Mouse (Mus musculus): ENCODE measurements around the gene Ppp4r3a.
"Not testable (repeated sequence)": the region's sequence is repeated elsewhere in the genome, so short reads cannot be mapped to it uniquely, and the experiment has no call there.

Gene Ppp4r3a

DNA sequence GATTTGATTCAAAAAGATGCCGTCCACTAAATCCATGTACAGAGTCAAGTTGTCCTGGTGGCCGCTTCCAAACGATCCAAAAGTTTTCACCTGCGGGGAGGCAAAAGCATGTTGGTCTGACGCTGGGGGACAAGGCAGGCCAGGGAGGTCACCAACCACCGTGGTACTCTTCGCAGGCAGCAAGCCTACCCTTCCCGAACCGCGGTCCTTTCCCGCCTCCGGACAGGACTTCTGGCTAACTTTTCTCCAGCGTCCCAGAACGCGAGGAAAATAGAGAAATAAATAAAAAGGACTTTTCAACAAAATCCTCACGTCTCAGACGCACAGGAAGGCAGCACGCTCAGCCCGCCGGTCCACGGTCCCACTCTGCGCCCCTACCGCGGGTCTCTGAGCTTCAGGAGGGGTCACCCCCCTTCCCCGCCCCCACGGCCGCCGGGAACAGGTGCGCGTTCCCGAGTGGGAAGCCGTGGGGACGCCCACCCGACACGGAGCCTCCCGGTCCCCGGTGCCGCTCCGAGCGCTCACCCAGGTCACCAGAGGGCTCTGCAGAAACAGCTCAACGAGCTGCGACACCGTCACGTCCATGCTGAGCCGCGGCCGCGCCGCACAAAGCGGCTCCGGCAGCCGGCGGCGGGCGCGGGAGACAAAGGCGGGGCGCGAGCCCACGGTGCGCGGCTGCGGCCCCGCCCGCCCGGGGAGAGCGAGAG is 55.1 kb downstream of the Ppp4r3a start:
- peak; percentile 80 for DNase-seq

GRCm38 (mm10) chr12:101027451-101028246 is 55.9 kb downstream of the Ppp4r3a start:
- DNase-seq: peak; percentile 62

DNA sequence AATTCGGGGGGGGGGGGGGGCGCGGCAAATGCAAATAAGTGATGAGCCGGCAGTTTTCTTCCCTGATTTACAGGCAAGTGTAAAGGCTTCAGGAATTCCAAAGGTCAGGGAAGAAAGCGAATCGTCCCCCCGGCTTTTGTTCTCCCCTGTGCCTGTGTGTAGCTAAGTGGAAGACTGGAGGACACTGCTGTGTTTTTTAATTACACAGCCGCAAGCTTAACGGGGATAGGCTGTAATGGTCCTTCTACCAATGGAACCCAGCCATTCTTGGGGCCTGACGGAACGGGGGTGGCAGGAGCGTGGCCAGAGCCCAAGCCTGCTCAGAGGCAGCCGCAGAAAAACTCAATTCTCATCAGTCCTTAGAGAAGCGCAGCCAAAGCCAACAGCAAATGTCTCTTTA is 56.6 kb downstream of the Ppp4r3a start:
- no peak for DNase-seq

DNA sequence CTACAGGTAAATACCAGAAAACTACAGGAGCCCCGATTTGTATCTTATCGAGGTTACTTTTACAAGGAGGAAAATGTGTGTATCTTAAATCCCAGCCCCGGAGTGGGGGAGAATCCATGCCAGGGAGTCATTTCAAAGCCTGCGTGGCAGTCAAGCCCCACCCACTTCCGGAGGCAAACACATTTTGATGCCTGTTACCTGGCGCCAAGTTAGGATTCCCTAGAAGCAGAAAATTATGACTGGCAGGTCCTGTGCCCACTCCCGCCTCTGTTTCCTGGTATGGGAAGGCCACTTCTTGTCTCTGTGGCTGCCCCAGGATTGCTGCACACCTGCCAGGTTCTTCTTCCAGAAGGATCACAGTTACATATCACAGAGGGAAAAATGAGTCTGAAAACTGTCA is 57.0 kb downstream of the Ppp4r3a start:
- DNase-seq: no peak

DNA sequence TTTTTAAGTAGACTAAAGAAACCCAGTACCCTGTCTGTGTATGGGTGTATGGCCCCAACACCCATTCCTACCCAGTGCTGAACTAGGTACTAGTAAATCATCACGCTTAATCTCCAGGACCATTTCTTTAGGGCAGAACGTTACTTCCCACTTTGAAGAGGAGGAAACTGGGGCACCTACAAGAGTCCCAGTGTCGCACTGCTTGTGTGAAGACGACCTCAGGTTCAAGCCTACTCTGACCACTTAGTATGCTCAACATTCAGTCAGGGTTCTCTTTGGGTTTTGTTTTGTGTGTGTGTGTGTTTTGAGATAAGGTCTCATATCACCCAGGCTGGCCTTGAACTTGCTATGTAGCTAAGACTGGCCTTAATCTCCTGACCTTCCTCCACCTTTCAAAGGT is 57.5 kb downstream of the Ppp4r3a start:
- no peak for DNase-seq

DNA sequence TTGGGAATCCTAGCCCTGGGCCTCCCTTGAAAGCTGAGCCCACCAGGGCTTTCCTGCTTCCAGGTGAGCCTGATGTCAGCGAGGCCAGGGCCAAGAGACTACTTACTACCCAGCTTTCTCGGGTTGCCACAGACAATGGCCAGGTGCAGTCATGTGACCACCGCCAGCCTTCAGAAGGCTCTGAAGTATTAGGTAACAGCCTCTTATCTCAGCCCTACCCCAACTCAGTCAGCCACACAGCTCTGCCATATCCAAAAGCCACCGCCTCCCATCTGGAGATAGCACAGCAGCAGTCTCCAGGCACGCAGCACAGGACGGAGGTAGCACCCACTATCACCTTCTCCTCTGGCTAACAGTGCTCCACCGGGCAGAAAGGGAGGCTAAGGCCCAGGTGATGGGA is 58.1 kb downstream of the Ppp4r3a start:
- DNase-seq: peak; percentile 5

GRCm38 (mm10) chr12:101024824-101025223 is 58.7 kb downstream of the Ppp4r3a start:
- peak; percentile 2 for DNase-seq

DNA sequence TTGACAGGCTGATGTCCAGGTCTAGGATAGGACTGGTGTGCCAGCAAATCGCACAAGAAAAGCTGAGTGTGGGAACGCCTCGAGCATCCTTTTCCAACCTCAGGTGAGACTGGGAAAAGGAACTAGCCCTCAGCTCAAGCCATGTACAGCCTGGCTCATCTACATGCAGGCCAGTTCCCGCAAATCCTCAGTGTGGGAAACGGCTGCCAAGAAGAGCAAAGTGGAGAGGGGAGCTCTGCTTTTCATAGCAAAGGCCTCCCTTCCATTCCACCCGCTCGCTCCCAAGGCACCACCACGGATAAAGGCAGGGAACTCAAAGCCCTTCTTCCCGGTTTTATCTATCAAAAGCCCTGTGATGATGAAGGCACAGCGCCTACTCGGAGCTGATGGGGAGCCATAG is 60.4 kb downstream of the Ppp4r3a start:
- no peak for DNase-seq

DNA sequence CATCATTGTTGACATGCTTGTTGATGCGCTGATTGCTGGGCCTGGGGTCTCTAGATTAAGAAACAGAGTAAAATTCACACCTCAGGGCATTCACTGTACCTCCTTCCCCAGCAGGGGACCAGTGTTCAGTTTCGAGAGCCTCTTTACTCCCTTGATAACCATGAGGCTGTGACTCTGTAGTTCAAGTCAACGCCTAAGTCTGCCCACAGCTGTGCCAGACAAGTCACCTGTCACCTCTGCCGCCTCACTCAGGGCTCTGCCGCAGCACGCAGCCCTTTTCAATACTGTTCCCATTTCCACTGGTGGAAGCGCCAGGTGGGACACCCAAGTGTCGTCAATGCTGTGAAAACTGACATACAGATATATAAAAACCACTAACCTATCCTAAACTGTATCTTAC is 61.1 kb downstream of the Ppp4r3a start:
- DNase-seq: peak; percentile 14

- peak; percentile 1 for DNase-seq
These were observed 61.8 kb downstream of the Ppp4r3a start for GRCm38 (mm10) chr12:101021484-101022226.

DNA sequence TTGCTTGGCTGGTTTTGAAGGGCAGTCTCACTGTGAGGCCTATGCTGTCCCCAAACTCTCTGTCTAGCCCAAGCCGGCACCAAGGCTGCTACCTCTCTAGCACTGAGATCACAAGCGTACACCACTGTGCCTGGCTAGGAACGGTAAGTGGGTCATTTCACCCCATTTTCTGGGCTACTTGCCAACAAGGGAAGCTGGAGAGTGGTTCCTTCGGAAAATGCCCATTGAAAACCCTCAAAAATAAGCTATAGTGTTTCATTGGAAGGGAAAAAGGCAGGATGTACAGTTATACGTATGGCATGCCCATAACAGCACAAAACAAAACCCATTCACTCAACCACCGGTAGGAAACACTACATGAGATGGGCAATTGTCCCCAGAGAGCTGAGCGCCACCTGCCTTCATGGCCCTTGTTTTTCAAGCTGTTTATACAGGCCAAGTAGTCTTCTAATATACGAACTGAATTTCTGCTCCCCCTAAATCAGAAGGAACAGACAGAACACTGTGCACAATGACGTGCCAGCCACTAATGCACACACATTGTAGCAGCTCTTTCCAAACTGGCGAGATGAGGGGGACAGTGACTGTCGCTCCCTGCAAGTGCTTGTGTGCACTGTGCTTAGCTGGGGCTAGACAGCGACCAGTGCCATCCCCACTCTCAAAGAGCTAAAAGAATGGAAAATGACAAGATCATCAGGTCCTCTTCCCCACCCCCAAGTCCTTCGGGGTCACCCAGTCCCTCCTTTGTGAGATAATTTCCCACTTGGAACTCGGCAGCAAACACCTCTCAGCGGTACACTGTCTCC is 63.1 kb downstream of the Ppp4r3a start:
- DNase-seq: no peak

- DNase-seq: no peak
These were observed 64.1 kb downstream of the Ppp4r3a start for GRCm38 (mm10) chr12:101019443-101019842.

GRCm38 (mm10) chr12:101019031-101019430 is 64.5 kb downstream of the Ppp4r3a start:
- DNase-seq: no peak

- peak; percentile 88 for DNase-seq
These were observed 65.5 kb downstream of the Ppp4r3a start for GRCm38 (mm10) chr12:101017971-101018371.

GRCm38 (mm10) chr12:101016412-101016928 is 67.0 kb downstream of the Ppp4r3a start:
- DNase-seq: no peak

GRCm38 (mm10) chr12:101015926-101016325 is 67.6 kb downstream of the Ppp4r3a start:
- DNase-seq: peak; percentile 87

- DNase-seq: no peak
These were observed 68.3 kb downstream of the Ppp4r3a start for GRCm38 (mm10) chr12:101015165-101015560.

GRCm38 (mm10) chr12:101014549-101015164 is 68.8 kb downstream of the Ppp4r3a start:
- DNase-seq: no peak

- not testable (repeated sequence) for DNase-seq
These were observed 69.8 kb downstream of the Ppp4r3a start for GRCm38 (mm10) chr12:101013668-101014067.

DNA sequence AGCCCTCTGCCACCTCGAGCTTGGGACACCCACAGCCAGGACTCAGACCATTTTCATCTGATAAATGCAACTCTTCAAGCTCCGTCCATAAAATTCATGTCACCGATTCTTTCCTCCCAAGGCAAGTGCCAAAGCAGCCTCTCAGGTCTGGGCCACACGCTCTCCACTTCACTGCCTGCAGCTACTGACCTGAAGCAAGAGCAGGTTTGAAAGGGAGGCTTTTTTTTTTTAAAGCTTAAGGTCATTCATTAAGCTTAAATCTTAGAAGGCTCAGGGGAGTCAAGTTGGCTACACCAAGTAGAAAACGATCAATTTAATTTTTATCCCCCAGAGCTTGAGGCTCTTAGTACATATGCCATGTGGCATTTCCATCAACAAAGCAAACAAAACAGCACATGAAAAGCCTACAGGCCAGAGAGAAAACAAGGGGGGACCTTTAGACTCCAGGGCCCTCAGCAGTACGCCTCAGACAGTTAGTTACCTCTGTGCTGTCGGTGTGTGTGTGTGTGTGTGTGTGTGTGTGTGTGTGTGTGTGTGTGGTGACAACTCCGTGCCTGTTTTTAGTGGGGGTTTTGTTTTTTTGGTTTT is 70.3 kb downstream of the Ppp4r3a start:
- no peak for DNase-seq
